Mouse (Mus musculus) C3H10T1/2 (cell line): Measurements from ENCODE around the gene Gm3411. TPM values are rescaled to one million over a fixed set of nuclear protein-coding genes. Genes with fewer than 3 reads are reported as not detected.

Experiments
- polyA plus RNA-seq, 2 experiments: library from polyadenylated mRNA; unstranded; fragments of >200 nt; fragmentation: generic; extraction: Trizol; gene quantifications; one replicate each; pipeline ENCODE4 v1.2.1; 2012; ENCODE audit warnings: missing spikeins in 2 of 2

Gene Gm3411
- not detected for polyA plus RNA-seq

GRCm38 (mm10) chr14:6286931-6287715 lies at the start of gene Gm3411:
Gm3411 (minus strand) TSS chr14:6287250.

DNA sequence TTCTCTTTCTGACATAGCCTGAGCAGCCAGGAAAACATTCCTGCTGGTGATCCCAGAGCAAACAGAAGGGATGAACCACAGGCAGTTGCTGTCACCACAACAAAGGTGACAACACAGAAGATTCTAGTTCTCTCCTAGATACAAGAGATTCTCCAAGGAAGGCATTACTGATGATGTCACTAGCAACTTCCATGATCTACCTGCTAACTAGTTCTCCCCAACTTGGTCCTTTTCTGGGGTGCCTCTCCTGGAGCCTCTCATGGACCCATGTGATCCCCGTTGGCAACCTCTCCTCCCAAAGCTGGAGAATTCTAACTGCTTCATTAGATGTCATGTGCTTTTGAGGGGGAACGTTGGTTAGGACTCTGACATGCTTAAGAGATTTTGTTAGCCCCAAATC lies 17.7 kb upstream of the Gm3411 start, which contains the start of gene Gm21103:
Gene Gm21103 (minus strand): TSS at position 101 of the 400 bp plus-strand sequence.

GRCm38 (mm10) chr14:6219192-6219591 lies 67.9 kb downstream of the Gm3411 start, which contains the start of gene Gm21560:
Gm21560 (minus strand) TSS chr14:6219292.

Other genes with a start within 250 kb of the Gm3411 start
- not detected for gene Gm6337, start 229.0 kb downstream of the Gm3411 start, polyA plus RNA-seq
- not detected for gene Gm8206, start 193.3 kb downstream of the Gm3411 start, polyA plus RNA-seq
- under 1 TPM in 1 of 2 experiments, not detected in 1; 0.05 TPM for gene Gm3468, start 178.6 kb downstream of the Gm3411 start, polyA plus RNA-seq
- gene Gm3476, start 161.4 kb downstream of the Gm3411 start, polyA plus RNA-seq = not detected
- gene Gm21560, start 68.0 kb downstream of the Gm3411 start, polyA plus RNA-seq = not detected
- gene Gm21103, start 17.6 kb upstream of the Gm3411 start, polyA plus RNA-seq = not detected
- gene Gm3618, start 56.4 kb upstream of the Gm3411 start, polyA plus RNA-seq = not detected
- gene Gm16440, start 103.1 kb upstream of the Gm3411 start, polyA plus RNA-seq = not detected
- not detected for gene Gm3591, start 125.2 kb upstream of the Gm3411 start, polyA plus RNA-seq
- not detected for gene Gm3594, start 157.4 kb upstream of the Gm3411 start, polyA plus RNA-seq